In the genomic region with DNA sequence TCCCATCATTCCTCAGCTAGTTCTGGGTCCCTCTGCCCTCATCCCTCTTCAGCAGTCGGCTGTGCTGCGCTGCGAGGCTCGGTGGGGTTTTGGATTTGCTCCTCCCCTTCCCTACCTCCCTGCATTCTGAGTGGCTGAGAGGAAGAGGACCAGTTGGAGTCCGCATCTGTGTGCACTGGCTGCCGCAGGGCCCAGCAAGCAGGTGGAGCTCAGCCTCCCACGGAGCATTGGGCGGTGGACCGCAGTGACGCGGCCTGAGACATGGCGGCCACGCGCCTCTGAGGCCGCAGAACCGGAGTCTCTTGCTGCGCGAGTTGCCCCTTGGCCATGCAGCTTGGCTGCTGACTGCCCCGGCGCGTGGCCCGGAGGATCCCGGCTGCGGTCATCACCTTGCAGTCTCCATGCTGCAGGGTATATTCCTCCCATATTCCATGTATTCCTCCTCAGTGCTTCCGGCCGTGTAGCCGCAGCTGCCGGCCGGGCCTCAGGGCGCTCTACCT, we compare ENCODE assay signal across 8 mouse cellular contexts. TPM values are rescaled to one million over a fixed set of nuclear protein-coding genes. Genes with fewer than 3 reads are reported as not detected.
A peak's percentile ranks its signal among the peaks of the same experiment; 100 is the strongest.
DNase-seq lines count a peak whose midpoint lies in the region; ATAC-seq and TF ChIP-seq lines count a peak whose summit lies in the region.

Gene Bicd1, plus strand, starts transcription at position 54 of the 500 bp plus-strand sequence.

- no peaks in the 10 kb centered on the region for H3K36me3 ChIP-seq in forebrain, embryonic 11.5 days (ENCODE audit: control insufficient read depth, insufficient read depth, low read length)
- no peaks in the 10 kb centered on the region for H3K36me3 ChIP-seq in heart, embryonic 16.5 days (ENCODE audit: control insufficient read depth, insufficient read depth)
- H3K36me3 ChIP-seq in liver, embryonic 14.5 days (replicated peaks; ENCODE audit: control insufficient read depth, insufficient read depth, low read depth) = no peaks in the 10 kb centered on the region
- no peaks in the 10 kb centered on the region for H3K36me3 ChIP-seq in neural tube, embryonic 11.5 days (ENCODE audit: control insufficient read depth, insufficient read depth, low read length)
- H3K36me3 ChIP-seq in stomach, postnatal 0 days (ENCODE audit: control insufficient read depth, insufficient read depth, low read length) = no peaks in the 10 kb centered on the region

- H3K4me3 ChIP-seq in forebrain, embryonic 11.5 days (ENCODE audit: low read depth, low read length) = peak within 1 kb of the TSS; percentile 73
- peak within 1 kb of the TSS; percentile 72 for H3K4me3 ChIP-seq in heart, embryonic 16.5 days (ENCODE audit: low read length)
- H3K4me3 ChIP-seq in liver, embryonic 14.5 days (ENCODE audit: insufficient read depth in 1 of 2, low read depth in 2 of 2, low read length in 2 of 2) = peak within 1 kb of the TSS; percentile 54 to 60
- peak within 1 kb of the TSS; percentile 74 for H3K4me3 ChIP-seq in neural tube, embryonic 11.5 days (ENCODE audit: low read depth, low read length)
- H3K4me3 ChIP-seq in stomach, postnatal 0 days (ENCODE audit: low read depth, low read length) = peak within 1 kb of the TSS; percentile 66

- H3K4me1 ChIP-seq in forebrain, embryonic 11.5 days (replicated peaks; ENCODE audit: control insufficient read depth, insufficient read depth, low read length) = no peaks in the 10 kb centered on the region
- peaks cover 11% of the 10 kb centered on the region for H3K4me1 ChIP-seq in heart, embryonic 16.5 days (ENCODE audit: control insufficient read depth, insufficient read depth, low read length)
- peaks cover 0 to 7% of the 10 kb centered on the region in 2 experiments; a peak in 2 of 4 replicates for H3K4me1 ChIP-seq in liver, embryonic 14.5 days (replicated peaks; ENCODE audit: control insufficient read depth in 2 of 2, insufficient read depth in 2 of 2, low read length in 1 of 2)
- no peaks in the 10 kb centered on the region for H3K4me1 ChIP-seq in neural tube, embryonic 11.5 days (ENCODE audit: control insufficient read depth, insufficient read depth, low read length)
- no peaks in the 10 kb centered on the region; the same call in 1 of the 2 replicates for H3K4me1 ChIP-seq in stomach, postnatal 0 days (replicated peaks; ENCODE audit: control insufficient read depth, insufficient read depth)

- peak; percentile 99 for ATAC-seq in forebrain, embryonic 11.5 days (replicated peaks; ENCODE audit: low FRiP score)
- ATAC-seq in heart, embryonic 16.5 days (replicated peaks; ENCODE audit: extremely low read depth, insufficient read depth, low FRiP score) = peak; percentile 97
- ATAC-seq in liver, embryonic 14.5 days (ENCODE audit: insufficient read depth) = peak; percentile 95
- peak; percentile 99 for ATAC-seq in neural tube, embryonic 11.5 days (ENCODE audit: insufficient read depth, low FRiP score, low TSS enrichment)
- ATAC-seq in stomach, postnatal 0 days (ENCODE audit: low FRiP score, low TSS enrichment) = peak; percentile 98

- H3K9me3 ChIP-seq in forebrain, embryonic 11.5 days (ENCODE audit: control insufficient read depth, low read length) = no peaks in the 10 kb centered on the region
- H3K9me3 ChIP-seq in heart, embryonic 16.5 days (replicated peaks; ENCODE audit: control insufficient read depth, low read length) = no peaks in the 10 kb centered on the region
- no peaks in the 10 kb centered on the region for H3K9me3 ChIP-seq in liver, embryonic 14.5 days (ENCODE audit: control insufficient read depth, low read length)
- no peaks in the 10 kb centered on the region for H3K9me3 ChIP-seq in neural tube, embryonic 11.5 days (ENCODE audit: control insufficient read depth, low read length)
- H3K9me3 ChIP-seq in stomach, postnatal 0 days (ENCODE audit: control insufficient read depth, low read length) = no peaks in the 10 kb centered on the region

- H3K27ac ChIP-seq in forebrain, embryonic 11.5 days (ENCODE audit: low read depth, low read length) = peak within 1 kb of the TSS; percentile 78
- H3K27ac ChIP-seq in heart, embryonic 16.5 days (ENCODE audit: low read length) = peak within 1 kb of the TSS; percentile 51
- H3K27ac ChIP-seq in liver, embryonic 14.5 days = no peak within 1 kb of the TSS
- H3K27ac ChIP-seq in neural tube, embryonic 11.5 days (ENCODE audit: low read depth, low read length) = peak within 1 kb of the TSS; percentile 83
- peak within 1 kb of the TSS; percentile 75 for H3K27ac ChIP-seq in stomach, postnatal 0 days (replicated peaks)

- H3K4me2 ChIP-seq in forebrain, embryonic 11.5 days (ENCODE audit: low read depth, low read length, severe bottlenecking) = peak within 1 kb of the TSS; percentile 50
- H3K4me2 ChIP-seq in heart, embryonic 16.5 days (ENCODE audit: low read depth, low read length) = peak within 1 kb of the TSS; percentile 80
- H3K4me2 ChIP-seq in liver, embryonic 14.5 days (ENCODE audit: low read depth) = peak within 1 kb of the TSS; percentile 69
- peak within 1 kb of the TSS; percentile 68 for H3K4me2 ChIP-seq in neural tube, embryonic 11.5 days (ENCODE audit: low read depth)
- H3K4me2 ChIP-seq in stomach, postnatal 0 days (replicated peaks; ENCODE audit: low read depth) = peak within 1 kb of the TSS; percentile 85

- TF ChIP-seq EP300 in liver, embryonic 14.5 days (IDR thresholded peaks at IDR 0.05; ENCODE audit: low read depth) = no peak
- no peak for TF ChIP-seq EP300 in stomach, postnatal 0 days (optimal IDR thresholded peaks at IDR 0.05)

- H3K9ac ChIP-seq in forebrain, embryonic 11.5 days (ENCODE audit: low read length) = peak within 1 kb of the TSS; percentile 84
- H3K9ac ChIP-seq in heart, embryonic 16.5 days (ENCODE audit: low read length) = peak within 1 kb of the TSS; percentile 72
- H3K9ac ChIP-seq in liver, embryonic 14.5 days (replicated peaks) = peak within 1 kb of the TSS; percentile 49
- H3K9ac ChIP-seq in neural tube, embryonic 11.5 days (ENCODE audit: low read length) = peak within 1 kb of the TSS; percentile 78
- H3K9ac ChIP-seq in stomach, postnatal 0 days (ENCODE audit: low read length) = peak within 1 kb of the TSS; percentile 69

- 1% methylated on average over 30 of the region's 30 CpGs for WGBS in forebrain, embryonic 11.5 days
- 0% methylated on average over 30 of the region's 30 CpGs for WGBS in heart, embryonic 16.5 days
- 0% methylated on average over 30 of the region's 30 CpGs for WGBS in liver, embryonic 14.5 days (ENCODE audit: insufficient replicate concordance)
- under 1% methylated on average over 30 of the region's 30 CpGs for WGBS in neural tube, embryonic 11.5 days
- 1% methylated on average over 30 of the region's 30 CpGs for WGBS in stomach, postnatal 0 days

- peak; percentile 16; the same call in 1 of the 2 replicates for TF ChIP-seq CTCF in liver, embryonic 14.5 days (IDR thresholded peaks at IDR 0.05; ENCODE audit: low read depth)
- peak; percentile 23; the same call in 1 of the 2 replicates for TF ChIP-seq CTCF in stomach, postnatal 0 days (IDR thresholded peaks at IDR 0.05; ENCODE audit: low read depth)

- no peaks in the 10 kb centered on the region for H3K27me3 ChIP-seq in forebrain, embryonic 11.5 days (ENCODE audit: control insufficient read depth, insufficient read depth, low read length)
- no peaks in the 10 kb centered on the region for H3K27me3 ChIP-seq in heart, embryonic 16.5 days (ENCODE audit: control insufficient read depth, insufficient read depth, low read length)
- no peaks in the 10 kb centered on the region for H3K27me3 ChIP-seq in liver, embryonic 14.5 days (ENCODE audit: control insufficient read depth, insufficient read depth, low read length)
- no peaks in the 10 kb centered on the region for H3K27me3 ChIP-seq in neural tube, embryonic 11.5 days (ENCODE audit: control insufficient read depth, insufficient read depth, low read length)
- no peaks in the 10 kb centered on the region for H3K27me3 ChIP-seq in stomach, postnatal 0 days (ENCODE audit: control insufficient read depth, insufficient read depth, low read length)

- peak; percentile 1 to 6 for DNase-seq in CD8-positive naive resting alpha-beta T cell, adult 2 months (ENCODE audit: low read depth in 2 of 2, low spot score in 2 of 2)
- peak; percentile 56 for DNase-seq in c-Kit-positive CD71-positive TER-119-negative erythroid progenitor cells, embryonic 14.5 days (ENCODE audit: low read depth)
- DNase-seq in forebrain, embryonic 11.5 days (ENCODE audit: low spot score) = peak; percentile 91
- DNase-seq in kidney, postnatal 36 days = peak; percentile 77 to 82
- peak; percentile 40 to 48 (median 45) for DNase-seq in liver, embryonic 14.5 days (ENCODE audit: low read depth in 3 of 3, low spot score in 3 of 3)
- peak; percentile 88 for DNase-seq in neural tube, embryonic 11.5 days (ENCODE audit: low spot score)
- peak; percentile 82 for DNase-seq in stomach, postnatal 0 days (ENCODE audit: low spot score)

RNA-seq across cellular contexts. Expression of gene Bicd1, which starts in this region (rescaled TPM):
- polyA plus RNA-seq in forebrain, embryonic 11.5 days (2014; fragmentation: Nextera tagmentation; extraction: Ambion mirVana) = 19.5 and 22.4 TPM in 2 replicates
- 5.6 and 5.8 TPM in 2 replicates for polyA plus RNA-seq in heart, embryonic 16.5 days (2015; fragmentation: Nextera tagmentation; extraction: Ambion mirVana)
- 0.20 and 0.80 TPM in 2 replicates for polyA plus RNA-seq in liver, embryonic 14.5 days (2012; rRNA removed)
- polyA plus RNA-seq in liver, embryonic 14.5 days (2014; fragmentation: Nextera tagmentation; extraction: Ambion mirVana) = 0.32 and 0.75 TPM in 2 replicates
- polyA plus RNA-seq in neural tube, embryonic 11.5 days (2014; fragmentation: Nextera tagmentation; extraction: Ambion mirVana) = 14.0 and 17.8 TPM in 2 replicates
- polyA plus RNA-seq in stomach, postnatal 0 days (2015; fragmentation: Nextera tagmentation; extraction: Ambion mirVana) = 4.1 and 4.5 TPM in 2 replicates

Comparison
In these comparisons a context has a peak if more than half of its experiments do, and no peak if none do; other contexts are left out.
1. Peak in DNase-seq, ATAC-seq, H3K4me3 ChIP-seq, H3K9ac ChIP-seq and H3K4me2 ChIP-seq in liver, embryonic 14.5 days; RNA of the gene not detected or under 1 TPM.
2. DNase-seq: peak in every context shown above with its lines; median percentile 91 in forebrain, embryonic 11.5 days; 88 in neural tube, embryonic 11.5 days; 82 in stomach, postnatal 0 days; 80 in kidney, postnatal 36 days; 56 in c-Kit-positive CD71-positive TER-119-negative erythroid progenitor cells, embryonic 14.5 days; 45 in liver, embryonic 14.5 days; 4 in CD8-positive naive resting alpha-beta T cell, adult 2 months.